Mouse (Mus musculus): ENCODE data around the gene Fbln1. TPM values are rescaled to one million over a fixed set of nuclear protein-coding genes. Genes with fewer than 3 reads are reported as not detected.

Gene Fbln1
- polyA plus RNA-seq, 1 experiment, result 13.4 TPM

- Histone ChIP-seq H3K4me3 (no peak overlapping the region), H3K79me2 (ENCODE audit: control insufficient read depth, insufficient read depth) (no peaks in the 10 kb centered on the region), H3K27me3 (ENCODE audit: control insufficient read depth, insufficient read depth, insufficient read length) (peaks cover 16% of the 10 kb centered on the region), H3ac (ENCODE audit: control insufficient read depth, insufficient read length) (no peak overlapping the region), H3K36me3 (ENCODE audit: control insufficient read depth, insufficient read depth) (no peaks in the 10 kb centered on the region), H3K4me2 (ENCODE audit: low read depth) (no peak overlapping the region)
- TF ChIP-seq REST (IDR thresholded peaks at IDR 0.05; ENCODE audit: insufficient read depth, insufficient read length) (no peak), CEBPB (IDR thresholded peaks at IDR 0.05; ENCODE audit: insufficient read depth, poor library complexity, severe bottlenecking) (no peak), SRF (IDR thresholded peaks at IDR 0.05; ENCODE audit: control insufficient read depth, insufficient read length, low read depth) (no peak), MAX (IDR thresholded peaks at IDR 0.05; ENCODE audit: low read depth) (no peak)
These were observed 28.2 kb upstream of the Fbln1 start for GRCm38 (mm10) chr15:85177576-85177975.

GRCm38 (mm10) chr15:85178172-85178571 is 27.6 kb upstream of the Fbln1 start:
- Histone ChIP-seq H3K4me2 (ENCODE audit: low read depth) (no peak overlapping the region), H3K27me3 (ENCODE audit: control insufficient read depth, insufficient read depth, insufficient read length) (peaks cover 15% of the 10 kb centered on the region)

DNA sequence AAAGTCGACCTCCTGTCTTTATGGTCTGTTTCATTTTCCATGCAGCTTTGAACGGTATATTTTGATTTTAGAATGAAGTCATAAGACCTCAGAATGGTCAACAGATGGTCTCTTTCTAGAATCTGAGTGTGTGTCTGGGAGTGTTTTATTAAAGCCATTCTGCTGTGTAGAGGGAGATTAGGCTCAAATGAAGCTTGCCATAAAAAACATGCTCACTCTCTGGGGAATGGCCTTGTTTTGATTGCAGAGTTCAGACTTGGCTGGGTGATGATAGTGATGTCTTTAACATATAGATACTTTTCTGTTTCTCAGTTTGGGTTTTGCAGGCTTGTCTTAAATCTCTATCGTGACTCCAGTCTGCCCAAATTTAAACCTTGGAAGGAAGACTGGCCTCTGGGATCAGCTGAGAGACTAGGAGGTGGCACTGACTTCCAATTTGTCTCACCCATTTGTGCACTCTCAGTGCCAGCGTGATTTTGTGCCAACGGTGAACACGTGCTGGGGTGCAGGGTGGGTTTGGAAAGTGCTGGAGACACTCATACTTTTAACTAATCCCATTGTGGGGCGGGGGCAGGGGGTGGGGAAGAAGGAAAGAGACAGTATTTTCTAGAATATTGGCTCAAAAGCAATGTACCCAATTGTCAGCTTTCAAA is 26.1 kb upstream of the Fbln1 start:
- Histone ChIP-seq H3K36me3 (ENCODE audit: control insufficient read depth, insufficient read depth) (no peaks in the 10 kb centered on the region), H3K27me3 (ENCODE audit: control insufficient read depth, insufficient read depth, insufficient read length) (peaks cover 18% of the 10 kb centered on the region), H3ac (ENCODE audit: control insufficient read depth, insufficient read length) (no peak overlapping the region), H3K4me2 (ENCODE audit: low read depth) (no peak overlapping the region), H3K79me2 (ENCODE audit: control insufficient read depth, insufficient read depth) (no peaks in the 10 kb centered on the region), H3K4me3 (no peak overlapping the region)
- TF ChIP-seq POLR2AphosphoS2 (IDR thresholded peaks at IDR 0.05; ENCODE audit: insufficient read length, low read depth) (no peak), USF1 (IDR thresholded peaks at IDR 0.05; ENCODE audit: low read depth) (no peak), E2F4 (IDR thresholded peaks at IDR 0.05; ENCODE audit: insufficient read depth) (no peak), MYOD1 (IDR thresholded peaks at IDR 0.05; ENCODE audit: control insufficient read depth in 1 of 3, insufficient read length in 2 of 3, low read depth in 2 of 3) (no peak), REST (IDR thresholded peaks at IDR 0.05; ENCODE audit: insufficient read depth, insufficient read length) (no peak), CEBPB (IDR thresholded peaks at IDR 0.05; ENCODE audit: insufficient read depth, poor library complexity, severe bottlenecking) (no peak), MYOG (IDR thresholded peaks at IDR 0.05; ENCODE audit: control insufficient read depth in 1 of 3, insufficient read depth in 1 of 3, insufficient read length in 2 of 3, low read depth in 2 of 3) (no peak)

More at GRCm38 (mm10) chr15:85178172-85178571, 27.6 kb upstream of the Fbln1 start:
- no peak overlapping the region for H3ac ChIP-seq (ENCODE audit: control insufficient read depth, insufficient read length)
- no peaks in the 10 kb centered on the region for H3K79me2 ChIP-seq (ENCODE audit: control insufficient read depth, insufficient read depth)
- no peaks in the 10 kb centered on the region for H3K36me3 ChIP-seq (ENCODE audit: control insufficient read depth, insufficient read depth)
- TF ChIP-seq TCF3 (IDR thresholded peaks at IDR 0.05; ENCODE audit: insufficient read length, low read depth), result no peak
- no peak overlapping the region for H3K4me3 ChIP-seq

GRCm38 (mm10) chr15:85180368-85180767 is 25.4 kb upstream of the Fbln1 start:
- Histone ChIP-seq H3K27me3 (ENCODE audit: control insufficient read depth, insufficient read depth, insufficient read length) (peaks cover 18% of the 10 kb centered on the region), H3K79me2 (ENCODE audit: control insufficient read depth, insufficient read depth) (no peaks in the 10 kb centered on the region), H3ac (ENCODE audit: control insufficient read depth, insufficient read length) (no peak overlapping the region), H3K36me3 (ENCODE audit: control insufficient read depth, insufficient read depth) (no peaks in the 10 kb centered on the region), H3K4me3 (no peak overlapping the region), H3K4me2 (ENCODE audit: low read depth) (no peak overlapping the region)
- TF ChIP-seq MYOG (IDR thresholded peaks at IDR 0.05; ENCODE audit: control insufficient read depth in 1 of 3, insufficient read depth in 1 of 3, insufficient read length in 2 of 3, low read depth in 2 of 3) (no peak), POLR2A (IDR thresholded peaks at IDR 0.05; ENCODE audit: insufficient read length, low read depth) (no peak), SRF (IDR thresholded peaks at IDR 0.05; ENCODE audit: control insufficient read depth, insufficient read length, low read depth) (no peak), USF1 (IDR thresholded peaks at IDR 0.05; ENCODE audit: low read depth) (no peak), TCF12 (IDR thresholded peaks at IDR 0.05; ENCODE audit: insufficient read depth, poor library complexity, severe bottlenecking) (no peak), REST (IDR thresholded peaks at IDR 0.05; ENCODE audit: insufficient read depth, insufficient read length) (no peak)

DNA sequence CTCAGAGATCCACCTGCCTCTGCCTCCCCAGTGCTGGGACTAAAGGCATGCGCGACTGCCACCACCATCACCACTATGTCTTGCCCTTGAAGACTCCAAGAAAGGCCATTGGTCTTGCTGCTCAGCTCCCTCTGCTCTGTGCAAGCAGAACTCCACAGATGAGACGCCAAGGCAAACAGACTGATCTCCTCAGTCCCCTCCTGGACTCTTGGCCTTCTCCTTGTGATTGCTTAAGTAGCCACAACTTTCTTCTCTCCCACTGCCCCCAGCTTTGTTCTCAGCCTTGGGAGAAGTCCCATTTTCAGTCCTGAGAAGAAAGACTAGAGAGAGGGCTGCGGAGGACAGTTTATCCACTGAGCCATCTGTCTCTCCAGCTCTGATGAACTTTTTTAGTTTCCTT is 23.7 kb upstream of the Fbln1 start:
- TF ChIP-seq SRF (IDR thresholded peaks at IDR 0.05; ENCODE audit: control insufficient read depth, insufficient read length, low read depth) (no peak), E2F4 (IDR thresholded peaks at IDR 0.05; ENCODE audit: insufficient read depth) (no peak), MYOG (IDR thresholded peaks at IDR 0.05; ENCODE audit: control insufficient read depth in 1 of 3, insufficient read depth in 1 of 3, insufficient read length in 2 of 3, low read depth in 2 of 3) (no peak), REST (IDR thresholded peaks at IDR 0.05; ENCODE audit: insufficient read depth, insufficient read length) (no peak), MYOD1 (IDR thresholded peaks at IDR 0.05; ENCODE audit: control insufficient read depth in 1 of 3, insufficient read length in 2 of 3, low read depth in 2 of 3) (no peak), USF1 (IDR thresholded peaks at IDR 0.05; ENCODE audit: low read depth) (no peak), CEBPB (IDR thresholded peaks at IDR 0.05; ENCODE audit: insufficient read depth, poor library complexity, severe bottlenecking) (no peak), POLR2AphosphoS2 (IDR thresholded peaks at IDR 0.05; ENCODE audit: insufficient read length, low read depth) (no peak), MAX (IDR thresholded peaks at IDR 0.05; ENCODE audit: low read depth) (no peak), POLR2A (IDR thresholded peaks at IDR 0.05; ENCODE audit: insufficient read length, low read depth) (no peak), TCF3 (IDR thresholded peaks at IDR 0.05; ENCODE audit: insufficient read length, low read depth) (no peak), TCF12 (IDR thresholded peaks at IDR 0.05; ENCODE audit: insufficient read depth, poor library complexity, severe bottlenecking) (no peak)

More for the DNA sequence above, 23.7 kb upstream of the Fbln1 start:
- H3K79me2 ChIP-seq (ENCODE audit: control insufficient read depth, insufficient read depth), result no peaks in the 10 kb centered on the region
- H3K36me3 ChIP-seq (ENCODE audit: control insufficient read depth, insufficient read depth), result no peaks in the 10 kb centered on the region
- H3K27me3 ChIP-seq (ENCODE audit: control insufficient read depth, insufficient read depth, insufficient read length), result peaks cover 18% of the 10 kb centered on the region
- no peak overlapping the region for H3K4me3 ChIP-seq
- H3K4me2 ChIP-seq (ENCODE audit: low read depth), result no peak overlapping the region
- H3ac ChIP-seq (ENCODE audit: control insufficient read depth, insufficient read length), result no peak overlapping the region

All from myocyte (in vitro differentiated cells).